Mouse (Mus musculus) 416B (cell line): ENCODE data around the gene Cic.

Experiments used
- DNase-seq: peaks from one replicate; pipeline ENCODE4 v3.0.0; 2011; ENCODE audit warnings: low read depth

Gene Cic

DNA sequence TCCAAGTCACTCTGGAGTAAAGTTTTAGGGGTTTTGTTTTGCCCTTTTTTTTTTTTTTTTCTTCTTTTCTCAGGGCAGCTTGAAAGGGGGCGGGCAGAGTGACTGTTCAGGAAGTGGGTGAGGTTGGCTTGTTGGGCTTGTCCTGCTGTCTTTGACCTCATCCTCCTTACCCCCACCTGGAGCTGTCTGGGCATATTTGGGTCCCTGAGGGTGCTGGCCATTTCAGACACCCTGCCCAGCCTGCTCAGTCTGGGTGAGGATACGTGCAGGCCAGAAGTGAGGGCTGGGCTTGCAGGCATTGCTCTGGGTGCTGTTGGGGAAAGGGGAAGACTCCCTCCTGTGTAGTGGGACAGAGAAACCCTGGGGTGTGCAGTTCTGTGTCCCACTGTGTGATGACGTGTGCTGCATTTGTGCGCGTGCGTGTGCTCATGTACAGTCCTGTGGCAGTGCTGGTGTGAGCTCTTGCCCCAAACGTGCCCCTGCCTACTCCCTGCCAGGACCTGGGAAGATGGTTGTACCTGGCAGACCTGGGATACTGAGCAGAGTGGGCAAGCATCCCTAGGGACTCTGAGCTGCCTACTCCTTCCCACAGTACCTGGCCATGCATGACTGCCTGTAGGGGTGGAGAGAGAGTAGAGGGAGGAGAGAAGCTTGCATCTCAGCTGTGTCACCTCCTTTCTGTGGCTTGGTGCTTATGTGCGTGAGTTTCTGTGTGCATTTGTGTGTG lies 2.2 kb downstream of the Cic start:
- peak; percentile 73 for DNase-seq

DNA sequence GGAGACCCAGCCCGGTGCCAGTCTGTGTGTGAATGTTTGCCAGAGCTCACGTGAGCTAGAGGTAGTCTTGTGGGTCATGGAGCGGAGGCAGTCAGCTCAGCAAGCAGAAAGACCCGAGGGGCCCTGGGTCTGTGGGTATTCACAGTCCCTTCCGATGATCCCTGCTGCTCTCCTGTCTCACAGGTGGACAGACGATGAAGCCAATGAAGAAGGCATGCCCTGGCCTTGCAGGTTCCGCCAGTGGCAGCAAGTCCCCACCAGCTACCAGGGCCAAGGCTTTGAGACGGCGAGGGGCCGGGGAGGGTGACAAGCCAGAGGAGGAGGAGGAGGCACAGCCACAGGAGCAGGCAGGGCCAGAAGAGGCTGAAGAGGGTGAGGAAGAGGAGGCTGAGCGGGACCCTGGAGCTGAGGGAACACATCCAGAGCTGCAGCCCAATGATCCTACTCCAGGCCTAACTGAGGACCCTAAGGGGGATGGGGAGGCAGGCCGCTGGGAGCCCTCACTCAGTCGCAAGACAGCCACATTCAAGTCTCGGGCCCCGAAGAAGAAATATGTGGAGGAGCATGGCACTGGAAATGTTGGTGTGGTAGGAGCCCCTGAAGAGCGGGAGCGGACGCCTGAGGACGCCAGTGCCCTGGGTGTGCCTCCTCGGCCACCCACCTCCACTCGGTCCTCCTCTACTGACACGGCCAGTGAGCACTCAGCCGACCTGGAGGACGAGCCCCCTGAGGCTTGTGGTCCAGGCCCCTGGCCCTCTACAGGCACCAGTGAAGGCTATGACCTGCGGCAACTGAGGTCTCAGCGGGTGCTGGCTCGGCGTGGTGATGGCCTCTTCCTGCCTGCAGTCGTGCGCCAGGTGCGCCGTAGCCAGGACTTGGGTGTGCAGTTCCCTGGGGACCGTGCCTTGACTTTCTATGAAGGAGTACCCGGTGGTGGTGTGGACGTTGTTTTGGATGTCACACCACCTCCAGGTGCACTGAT lies 3.4 kb downstream of the Cic start:
- no peak for DNase-seq

DNA sequence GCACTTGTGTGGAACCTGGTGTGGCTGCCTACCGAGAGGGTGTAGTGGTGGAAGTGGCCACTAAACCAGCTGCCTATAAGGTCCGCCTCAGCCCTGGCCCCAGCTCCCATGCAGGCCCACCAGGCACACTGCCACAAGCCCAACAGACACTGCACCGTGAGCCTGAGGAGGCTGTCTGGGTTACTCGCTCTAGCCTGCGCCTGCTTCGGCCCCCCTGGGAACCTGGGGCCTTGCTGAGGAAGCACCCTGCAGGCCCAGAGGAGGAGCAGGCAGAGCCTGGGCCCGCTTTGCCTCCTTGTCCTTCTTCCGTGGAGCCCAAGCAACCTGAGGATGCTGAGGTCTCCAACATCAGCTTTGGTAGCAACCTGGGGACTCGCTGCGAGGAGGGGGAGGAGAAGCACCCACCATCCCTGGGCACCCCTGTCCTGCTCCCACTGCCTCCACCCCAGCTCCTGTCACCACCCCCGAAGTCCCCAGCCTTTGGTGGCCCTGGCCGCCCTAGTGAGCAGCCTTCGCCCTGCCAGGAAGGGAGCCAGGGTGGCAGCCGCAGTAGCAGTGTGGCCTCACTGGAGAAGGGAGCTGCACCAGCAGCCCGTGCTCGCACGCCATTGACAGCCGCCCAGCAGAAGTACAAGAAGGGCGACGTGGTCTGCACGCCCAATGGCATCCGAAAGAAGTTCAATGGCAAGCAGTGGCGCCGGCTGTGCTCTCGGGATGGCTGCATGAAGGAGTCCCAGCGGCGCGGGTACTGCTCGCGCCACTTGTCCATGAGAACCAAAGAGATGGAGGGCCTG lies 4.3 kb downstream of the Cic start:
- no peak for DNase-seq

DNA sequence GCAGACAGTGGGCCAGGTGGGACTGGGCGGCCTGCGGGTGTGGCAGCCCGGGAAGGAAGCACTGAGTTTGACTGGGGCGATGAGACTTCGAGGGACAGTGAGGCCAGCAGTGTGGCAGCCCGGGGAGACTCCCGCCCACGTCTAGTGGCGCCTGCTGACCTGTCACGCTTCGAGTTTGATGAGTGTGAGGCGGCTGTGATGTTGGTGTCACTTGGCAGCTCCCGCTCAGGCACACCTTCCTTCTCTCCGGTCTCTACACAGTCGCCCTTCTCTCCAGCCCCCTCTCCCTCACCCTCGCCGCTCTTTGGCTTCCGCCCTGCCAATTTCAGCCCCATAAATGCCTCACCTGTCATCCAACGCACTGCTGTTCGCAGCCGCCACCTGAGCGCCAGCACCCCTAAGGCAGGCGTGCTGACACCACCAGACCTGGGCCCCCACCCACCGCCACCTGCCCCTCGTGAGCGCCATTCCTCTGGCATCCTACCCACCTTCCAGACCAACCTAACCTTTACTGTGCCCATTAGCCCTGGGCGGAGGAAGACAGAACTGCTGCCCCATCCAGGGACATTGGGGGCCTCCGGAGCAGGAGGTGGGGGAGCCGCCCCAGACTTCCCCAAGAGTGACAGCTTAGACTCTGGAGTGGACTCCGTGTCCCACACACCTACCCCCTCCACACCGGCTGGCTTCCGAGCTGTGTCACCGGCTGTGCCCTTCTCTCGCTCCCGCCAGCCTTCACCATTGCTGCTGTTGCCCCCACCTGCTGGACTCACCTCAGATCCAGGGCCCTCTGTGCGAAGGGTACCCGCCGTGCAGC lies 5.1 kb downstream of the Cic start:
- no peak for DNase-seq

DNA sequence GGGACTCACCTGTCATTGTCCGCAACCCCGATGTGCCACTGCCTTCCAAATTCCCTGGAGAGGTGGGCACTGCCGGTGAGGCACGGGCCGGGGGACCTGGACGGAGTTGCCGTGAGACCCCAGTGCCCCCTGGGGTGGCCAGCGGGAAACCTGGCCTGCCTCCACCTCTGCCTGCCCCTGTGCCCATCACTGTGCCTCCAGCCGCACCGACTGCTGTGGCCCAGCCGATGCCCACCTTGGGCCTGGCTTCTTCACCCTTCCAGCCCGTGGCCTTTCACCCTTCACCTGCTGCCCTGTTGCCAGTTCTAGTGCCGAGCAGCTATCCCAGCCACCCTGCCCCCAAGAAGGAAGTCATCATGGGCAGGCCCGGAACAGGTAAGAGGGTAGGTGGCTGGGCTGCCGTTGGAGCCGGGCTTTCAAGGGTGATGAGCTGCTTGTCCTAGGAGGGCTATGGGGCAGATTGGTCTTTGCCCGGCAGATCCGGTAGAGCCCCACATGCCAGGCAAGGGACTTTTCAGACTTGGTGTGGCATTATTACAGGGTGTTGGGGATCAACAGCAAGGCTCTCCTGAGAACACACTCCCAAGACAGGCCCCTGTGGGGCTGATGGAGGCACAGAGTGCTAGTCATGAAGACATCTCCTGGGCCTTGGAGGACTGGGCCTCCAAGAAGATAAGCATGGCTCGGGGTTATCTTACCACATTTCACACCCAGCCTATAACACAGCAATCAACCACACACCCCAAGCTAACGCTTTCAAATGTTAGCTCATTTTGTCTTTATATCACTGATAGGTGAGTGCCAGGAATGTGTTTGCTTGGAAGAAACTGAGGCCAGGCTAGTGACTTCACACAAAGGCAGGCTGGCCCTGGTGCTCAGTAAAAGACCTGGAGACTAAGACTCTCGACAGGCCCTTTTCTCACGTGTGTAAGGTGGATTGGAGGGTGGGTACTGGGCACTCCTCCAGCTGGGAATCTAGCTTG lies 6.0 kb downstream of the Cic start:
- no peak for DNase-seq

DNA sequence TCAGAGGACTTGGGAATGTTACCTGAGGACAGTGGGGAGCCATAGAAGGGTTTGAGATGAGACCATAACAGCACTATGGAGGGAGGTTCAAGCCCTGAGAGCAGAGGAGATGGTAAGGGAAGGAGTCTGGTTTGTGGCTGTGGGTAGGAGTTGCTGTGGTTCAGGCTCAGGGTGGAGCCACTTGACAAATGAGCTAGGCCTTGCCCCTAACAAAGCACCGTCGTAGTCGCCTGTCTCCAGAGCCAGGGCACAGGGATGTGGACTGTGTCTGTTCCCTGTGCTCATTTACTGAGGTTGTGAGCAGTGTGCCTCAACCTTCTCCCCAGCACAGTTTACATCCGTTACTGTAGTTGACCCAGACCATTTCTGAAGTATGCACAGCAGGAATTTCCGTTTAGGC lies 7.1 kb downstream of the Cic start:
- DNase-seq = peak; percentile 76

DNA sequence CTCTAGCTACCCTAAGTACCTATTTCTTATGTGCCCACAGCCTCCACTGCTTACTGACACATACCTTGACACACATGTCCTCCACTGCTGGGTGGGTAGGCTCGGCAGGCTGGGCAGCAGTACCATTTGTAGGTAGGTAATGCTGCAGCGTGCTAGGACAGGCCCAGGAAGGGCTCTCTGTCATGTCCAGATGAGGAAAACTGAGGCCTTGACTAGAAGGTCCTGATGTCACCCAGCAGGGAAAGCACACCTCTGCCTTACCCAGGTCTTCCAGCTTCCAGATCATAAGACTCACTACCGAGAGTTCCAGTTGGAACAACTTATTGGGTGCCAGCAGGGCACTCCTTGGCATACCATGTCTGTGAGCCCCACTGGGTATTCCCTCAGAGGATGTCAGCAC lies 7.5 kb downstream of the Cic start:
- no peak for DNase-seq

DNA sequence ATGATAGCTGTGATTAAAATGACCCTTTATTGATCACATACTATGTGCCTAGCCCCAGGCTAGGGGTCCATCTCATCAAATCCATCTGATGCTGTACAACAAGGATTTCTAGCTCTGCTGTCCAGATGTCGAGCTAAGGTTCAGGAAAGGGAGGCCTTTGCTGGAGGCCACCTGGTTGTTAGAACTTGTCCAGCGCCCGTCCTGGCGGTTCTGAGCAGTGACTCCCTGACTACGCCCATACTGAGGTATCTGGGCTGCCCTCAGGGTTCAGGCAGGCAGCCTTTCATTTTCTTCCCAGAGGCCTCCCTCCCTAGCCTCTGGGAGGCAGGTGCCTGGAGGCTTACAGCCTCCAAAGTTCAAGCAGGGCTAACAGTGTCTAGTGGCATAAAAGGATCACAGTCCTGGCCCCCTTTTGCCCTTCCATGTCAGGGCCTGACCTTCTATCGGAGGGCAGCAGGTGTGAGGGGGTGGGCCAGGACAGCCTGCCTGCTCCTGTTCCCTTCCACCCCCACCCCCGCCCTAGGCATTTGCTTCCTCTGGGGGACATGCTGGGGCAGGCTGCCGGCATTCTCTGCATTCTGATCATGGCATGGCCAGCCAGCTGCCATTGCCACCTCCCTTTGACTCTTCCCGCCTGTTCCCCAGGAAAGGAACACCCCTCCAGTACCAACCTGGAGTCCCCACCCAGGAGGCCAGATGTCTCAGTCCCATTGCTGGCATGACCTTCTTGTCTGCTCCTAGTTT lies 8.2 kb downstream of the Cic start:
- no peak for DNase-seq

DNA sequence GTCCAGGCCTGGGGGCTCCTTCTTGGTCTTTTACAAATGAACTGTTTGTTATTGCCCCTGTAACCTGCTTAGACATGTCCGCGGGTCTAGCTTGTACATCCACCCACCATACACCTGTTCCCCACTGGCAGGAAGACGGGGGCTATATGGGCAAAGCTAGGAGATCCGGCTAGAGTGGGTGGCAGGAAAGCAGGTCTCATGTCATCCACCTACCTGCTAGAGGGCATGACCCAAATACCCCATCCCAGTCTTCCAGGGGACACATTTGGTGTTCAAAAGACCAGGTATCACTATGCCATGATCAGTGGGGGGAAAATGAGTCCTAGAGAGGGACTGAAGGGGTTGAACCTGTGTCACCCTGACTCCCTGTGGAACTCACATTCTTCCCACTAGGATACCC lies 9.9 kb downstream of the Cic start:
- no peak for DNase-seq

DNA sequence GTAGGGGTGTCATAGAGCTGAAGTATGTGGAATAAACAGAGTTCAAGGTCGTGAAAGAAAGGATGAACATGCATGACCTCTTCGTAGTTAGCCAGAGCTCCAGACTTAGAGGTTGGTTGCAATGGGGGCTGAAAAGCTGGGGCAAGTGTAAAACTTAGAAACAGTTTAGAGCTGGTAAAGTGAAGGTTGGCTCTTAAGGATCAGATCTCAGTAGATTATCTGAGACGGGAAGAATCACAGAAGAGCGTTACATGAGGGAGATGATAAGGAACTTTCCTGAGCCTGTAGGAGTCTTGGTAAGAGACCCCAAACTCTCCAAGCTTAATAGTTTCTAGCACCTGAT lies 10.5 kb downstream of the Cic start:
- DNase-seq = no peak

DNA sequence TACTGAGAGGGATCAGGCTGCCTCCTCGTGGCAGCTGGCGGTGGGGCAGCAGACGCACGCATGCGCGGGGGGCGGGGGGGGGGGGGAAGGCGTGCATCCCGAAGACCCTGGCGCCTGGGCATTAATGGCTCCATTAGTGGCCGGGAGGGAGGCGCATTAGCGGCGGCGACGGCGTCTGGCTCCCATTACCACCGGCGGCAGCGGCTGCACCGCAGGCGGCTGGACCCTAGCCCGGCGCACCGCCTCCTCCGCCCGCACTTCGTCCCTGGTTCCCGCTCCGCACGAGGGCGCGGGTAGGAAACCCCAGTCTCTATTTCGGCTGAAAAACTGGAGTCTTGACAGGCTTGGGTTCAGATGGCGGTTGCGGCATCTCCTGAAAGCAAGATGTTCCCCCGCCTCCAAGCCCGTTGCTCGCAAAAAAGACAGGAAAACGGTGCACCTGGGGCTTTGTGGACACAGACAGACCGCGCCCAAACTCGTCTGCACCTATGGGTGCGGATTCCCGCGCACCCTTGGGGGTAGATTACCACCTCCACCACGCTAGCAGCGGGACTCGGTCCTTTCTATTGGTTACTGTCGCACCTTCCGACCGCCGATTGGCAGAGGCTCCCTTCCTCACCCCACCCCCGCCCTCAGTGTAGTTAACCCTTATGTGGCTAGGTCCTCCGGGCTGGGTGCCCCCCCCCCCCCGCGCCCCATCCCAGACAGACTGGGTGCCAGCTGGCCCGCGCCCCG lies 11.0 kb downstream of the Cic start:
- DNase-seq = peak; percentile 95

DNA sequence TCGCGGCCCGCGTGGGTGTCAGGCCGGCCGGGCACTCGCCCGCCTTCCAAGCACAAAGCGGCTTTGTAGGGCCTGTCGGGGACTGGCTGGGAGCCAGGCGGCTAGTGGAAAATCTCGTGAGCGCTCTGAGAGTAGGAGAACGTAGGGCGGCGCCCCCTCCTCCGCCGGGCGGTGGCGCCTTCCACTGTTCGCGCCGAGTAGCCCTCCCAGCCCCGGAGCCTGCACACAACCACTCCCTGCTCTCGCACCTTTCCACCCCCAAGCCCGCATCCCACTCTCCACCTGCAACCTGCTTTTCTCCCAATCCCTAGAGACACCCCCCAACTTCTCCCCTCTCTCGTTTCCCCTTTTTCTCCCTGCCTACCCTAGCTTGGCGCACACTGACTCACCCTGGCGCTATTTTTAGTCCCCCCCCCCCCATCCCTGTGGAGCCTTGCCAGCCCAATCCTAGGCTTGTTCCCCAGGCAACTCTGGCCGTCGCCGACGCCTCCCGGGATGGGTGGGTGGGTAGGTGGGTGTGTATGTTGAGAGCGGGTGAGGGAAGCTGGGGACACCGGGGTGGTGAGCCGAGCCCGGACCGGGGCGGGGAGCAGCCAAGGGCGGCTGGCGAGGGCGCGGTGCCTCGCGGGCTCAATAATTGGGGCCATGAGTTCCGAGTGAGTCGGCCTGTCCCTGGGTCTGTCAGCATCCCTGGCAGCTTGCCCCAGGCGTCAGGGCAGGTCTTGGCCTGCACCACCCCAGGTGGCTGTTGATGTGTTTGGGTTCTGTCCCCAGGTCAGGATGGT lies 11.8 kb downstream of the Cic start:
- peak; percentile 86 for DNase-seq

DNA sequence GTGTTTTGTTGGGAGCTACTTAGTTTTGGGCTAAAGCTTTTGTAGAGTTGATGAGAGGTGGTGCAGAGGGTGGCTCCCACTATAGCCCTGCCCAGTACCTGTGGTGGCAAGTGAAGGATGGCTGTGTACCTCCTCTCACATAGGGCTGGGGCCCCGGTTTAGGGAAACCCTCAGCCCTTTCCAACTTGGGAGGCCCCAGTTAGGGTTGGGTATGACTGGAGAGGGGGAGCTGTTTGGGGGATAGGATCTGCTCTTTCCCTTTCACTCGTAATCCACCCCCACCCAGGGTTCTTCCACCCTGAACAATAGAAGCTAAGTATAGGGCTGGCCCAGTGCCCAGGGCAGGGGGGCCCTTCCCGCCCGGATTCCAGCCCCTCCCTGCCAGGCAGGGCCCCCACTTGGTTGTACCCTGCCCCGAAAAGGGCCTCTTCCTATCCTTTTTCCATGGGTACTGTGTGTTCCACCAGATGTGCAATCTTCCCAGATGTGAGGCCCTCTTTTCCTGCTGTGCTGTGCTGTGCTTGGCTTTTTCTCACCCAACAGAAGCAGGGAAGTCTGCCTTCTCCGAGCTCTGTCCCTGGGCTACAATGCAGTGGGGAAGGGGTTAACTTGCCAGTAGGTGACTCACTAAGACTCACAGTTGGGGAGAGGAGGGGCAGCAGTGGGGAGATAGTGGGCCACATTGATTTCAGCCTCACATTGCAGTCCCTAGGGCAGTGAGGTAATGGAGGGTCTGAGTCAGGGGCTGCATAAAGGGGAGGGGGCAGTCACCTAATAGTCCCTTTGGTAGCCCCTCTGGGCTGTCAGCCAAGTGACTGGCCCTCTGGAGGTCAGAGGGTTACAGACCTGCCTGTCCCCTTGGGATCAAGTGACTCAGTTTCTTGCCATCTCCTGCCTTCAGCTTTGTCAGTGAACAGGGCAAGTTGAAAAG lies 12.6 kb downstream of the Cic start:
- peak; percentile 92 for DNase-seq

DNA sequence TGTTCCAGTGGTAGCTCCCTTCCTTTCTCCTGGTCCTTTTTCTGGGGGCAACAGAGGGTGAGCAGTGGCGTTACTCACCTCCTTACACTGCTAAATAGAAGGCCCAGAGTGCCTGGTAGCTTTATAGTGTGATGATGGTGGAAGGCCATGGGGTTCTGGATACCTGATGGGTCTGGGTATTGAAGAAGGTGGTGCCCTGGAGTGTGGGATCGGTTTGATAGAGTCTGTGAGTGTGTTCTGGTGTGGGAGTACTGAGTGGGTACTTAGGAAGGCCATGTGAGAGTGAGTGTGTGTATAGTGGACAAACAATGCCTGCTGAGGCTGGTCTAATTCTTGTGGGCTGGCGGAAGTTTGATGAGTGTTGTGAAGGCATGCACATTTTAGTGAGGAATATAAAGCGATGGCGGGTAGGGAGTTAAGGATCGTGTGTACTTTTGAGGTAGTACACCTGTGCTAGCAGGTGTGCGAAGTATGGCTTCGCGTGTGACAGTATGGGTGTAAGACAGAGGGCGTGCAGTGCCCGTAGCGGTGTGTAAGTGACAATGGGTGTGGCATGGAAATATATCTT lies 13.7 kb downstream of the Cic start:
- DNase-seq = no peak

DNA sequence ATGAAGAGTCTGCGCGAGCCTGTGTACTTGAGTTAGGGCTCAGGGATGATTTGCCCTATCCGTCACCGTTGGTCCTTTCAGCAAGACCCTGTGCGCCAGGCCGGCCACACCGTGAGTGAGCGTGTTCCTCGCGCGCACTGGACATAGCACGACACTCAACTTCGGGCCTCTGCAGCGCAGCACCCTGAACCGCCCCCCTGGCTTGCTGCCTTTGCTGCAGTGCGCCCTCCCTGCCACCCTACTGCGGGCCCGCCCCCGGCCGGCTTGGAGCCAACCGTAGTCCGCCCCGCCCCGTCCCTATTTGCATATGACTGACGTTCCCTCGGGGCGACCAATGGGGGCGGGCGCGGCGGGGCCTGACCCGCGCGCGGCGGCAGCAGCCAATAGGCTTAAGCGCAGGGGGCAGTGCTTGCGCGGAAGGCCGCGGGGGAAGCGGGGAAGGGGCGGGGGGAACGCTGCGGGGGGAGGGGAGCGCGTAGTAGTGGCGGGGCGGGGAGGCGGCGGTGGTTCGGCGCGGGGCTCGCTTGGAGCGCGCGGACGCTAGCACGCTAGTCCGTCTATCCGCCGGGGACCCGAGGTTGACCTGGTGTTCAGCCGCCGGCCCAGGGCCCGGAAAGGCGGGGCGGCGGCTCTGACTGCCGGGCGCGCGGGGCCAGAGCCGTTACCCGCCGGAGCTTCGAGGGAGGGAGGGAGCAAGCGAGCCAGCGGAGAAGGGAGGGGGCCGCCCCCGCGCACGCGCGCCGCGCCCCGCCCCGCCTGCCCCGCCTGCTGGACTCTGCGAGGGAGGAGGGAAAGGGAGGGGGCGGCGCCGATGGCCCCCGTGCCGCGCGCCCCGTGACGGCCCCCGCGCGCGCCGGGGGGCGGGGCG lies 14.5 kb downstream of the Cic start:
- DNase-seq = peak; percentile 98

DNA sequence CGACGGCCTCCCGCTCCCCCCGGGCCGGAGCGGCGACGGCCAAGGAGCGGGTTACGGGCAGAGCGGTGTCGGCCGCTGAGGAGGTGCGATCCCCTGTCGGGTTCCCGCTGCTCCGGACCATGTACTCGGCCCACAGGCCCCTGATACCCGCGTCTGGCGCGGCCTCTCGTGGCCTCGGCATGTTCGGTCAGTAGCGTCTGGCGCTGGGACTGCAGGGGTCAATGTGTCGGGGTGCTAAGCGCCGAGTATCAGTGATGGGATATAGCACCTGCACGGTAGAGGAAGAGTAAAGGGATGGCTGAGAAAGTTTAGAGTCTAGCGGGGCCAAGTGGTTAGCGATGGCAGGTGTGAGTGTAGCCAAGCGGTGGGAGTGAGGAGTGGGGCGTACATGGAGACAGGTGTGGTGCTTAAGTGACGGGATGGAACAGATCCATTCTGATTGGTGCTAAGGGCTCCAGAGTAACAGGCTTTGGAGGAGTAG lies 15.3 kb downstream of the Cic start:
- peak; percentile 49 for DNase-seq
